Mouse (Mus musculus): ENCODE measurements around the gene Ciart.

GRCm38 (mm10) chr3:95860323-95860722, 21.7 kb downstream of the Ciart start:
- TF ChIP-seq POLR2A (IDR thresholded peaks at IDR 0.05; ENCODE audit: low read depth, low read length) (no peak), CTCF (IDR thresholded peaks at IDR 0.05; ENCODE audit: extremely low read depth, insufficient read length, insufficient replicate concordance, low read depth, low read length) (peak; percentile 7; the same call in 1 of the 2 replicates)

Measured in small intestine, adult 2 months (tissue).